Mouse (Mus musculus): ENCODE data around the gene Gm42906. TPM values are rescaled to one million over a fixed set of nuclear protein-coding genes. Genes with fewer than 3 reads are reported as not detected.

The Gm42906 gene
- polyA plus RNA-seq, 1 experiment from 2014 or later: 0.52 TPM

DNA sequence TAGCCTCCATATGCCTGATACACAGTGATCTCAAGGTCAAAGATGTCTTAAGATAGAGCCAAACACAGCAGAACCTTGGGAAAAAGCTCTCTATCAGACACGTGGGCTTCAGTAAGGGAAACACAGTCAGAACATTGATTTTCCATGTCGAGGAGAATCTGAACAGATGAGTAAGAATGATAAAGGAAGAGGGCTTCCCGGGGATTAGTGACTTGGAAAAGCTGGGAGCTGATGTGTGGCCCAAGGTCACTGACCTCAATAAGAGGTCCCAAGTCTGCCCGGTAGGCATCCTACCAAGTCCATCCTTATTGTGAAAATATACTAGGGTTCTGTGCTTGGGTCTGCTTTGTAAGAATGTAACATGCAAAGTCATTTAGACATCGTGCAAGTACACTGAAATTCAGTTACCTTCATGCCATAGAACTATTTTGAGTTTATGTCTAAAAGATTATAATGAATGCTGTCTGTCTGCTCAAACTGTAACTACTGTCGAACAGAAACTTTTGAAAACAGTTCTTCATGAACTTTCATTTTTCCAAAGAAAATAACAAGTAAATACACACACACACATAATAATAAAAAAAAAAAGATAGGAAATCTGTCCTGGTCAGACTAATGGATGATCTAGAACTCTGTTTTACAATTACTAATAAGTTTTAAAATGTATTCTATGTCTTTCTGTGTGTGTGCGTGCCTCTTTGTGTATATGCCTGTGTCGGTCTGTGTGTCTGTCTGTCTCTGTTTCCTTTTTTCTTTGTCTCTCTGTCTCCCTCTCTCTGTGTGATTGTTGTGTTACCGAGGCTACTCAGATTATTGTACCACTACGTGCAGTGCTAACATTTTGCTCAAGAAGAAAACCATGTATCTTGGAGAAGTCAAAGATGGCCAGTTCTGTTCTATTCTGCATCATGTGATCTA, 322.6 kb downstream of the Gm42906 start:
- DNase-seq (ENCODE audit: low spot score) (no peak), ATAC-seq (ENCODE audit: low FRiP score, low TSS enrichment) (no peak; the same call in 1 of the 2 replicates)
- WGBS: 70% methylated on average over 10 of the region's 10 CpGs
- Histone ChIP-seq H3K9ac (ENCODE audit: low read length) (no peak overlapping the region), H3K4me1 (replicated peaks; ENCODE audit: control insufficient read depth, insufficient read depth) (0 out of 2 replicates have a peak, but pooled peaks cover 2% of the 10 kb centered on the region), H3K27ac (replicated peaks) (no peak overlapping the region), H3K27me3 (ENCODE audit: control insufficient read depth, insufficient read depth, low read length) (no peaks in the 10 kb centered on the region), H3K36me3 (ENCODE audit: control insufficient read depth, insufficient read depth, low read length) (no peaks in the 10 kb centered on the region), H3K4me2 (replicated peaks; ENCODE audit: low read depth) (no peak overlapping the region), H3K4me3 (ENCODE audit: low read depth, low read length) (no peak overlapping the region), H3K9me3 (ENCODE audit: control insufficient read depth, low read length) (no peaks in the 10 kb centered on the region)
- no peak for TF ChIP-seq CTCF (IDR thresholded peaks at IDR 0.05; ENCODE audit: low read depth)
- no peak for TF ChIP-seq EP300 (optimal IDR thresholded peaks at IDR 0.05)

DNA sequence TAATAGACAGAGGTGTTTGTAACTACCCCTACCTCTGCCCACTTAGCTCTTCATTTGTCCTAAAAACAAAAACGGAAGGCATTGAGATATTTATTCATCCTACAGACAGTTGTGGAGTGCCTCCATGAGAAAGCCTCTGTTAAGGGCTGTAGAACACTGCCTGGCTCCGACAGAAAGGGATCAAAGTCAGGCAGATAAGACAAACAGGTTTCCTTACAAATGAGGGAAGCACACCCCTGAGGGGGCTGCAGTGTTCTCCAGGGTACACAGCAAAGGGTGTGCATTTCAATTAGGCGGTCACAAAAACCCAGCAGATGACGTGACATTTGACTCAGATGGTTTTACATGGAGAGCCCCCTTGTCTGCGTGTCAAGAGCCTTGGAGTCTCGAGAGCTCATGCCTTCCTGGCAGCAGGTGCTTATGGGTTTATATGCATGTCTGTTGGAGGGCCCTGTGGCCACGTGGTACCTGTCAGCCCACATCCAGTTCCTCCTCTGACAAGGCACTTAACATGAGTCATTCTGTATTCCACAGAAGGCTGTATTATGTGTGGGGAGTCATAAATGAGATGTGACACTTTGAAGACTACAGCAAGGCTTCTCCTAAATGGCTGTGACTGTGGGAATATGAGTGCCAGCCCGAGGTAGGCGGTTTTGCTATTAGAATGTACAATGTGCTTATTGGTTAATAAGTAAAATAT, 323.5 kb downstream of the Gm42906 start:
- H3K27ac ChIP-seq (replicated peaks): no peak overlapping the region
- WGBS: 62% methylated on average over 9 of the region's 9 CpGs
- TF ChIP-seq CTCF (IDR thresholded peaks at IDR 0.05; ENCODE audit: low read depth): no peak
- no peak for TF ChIP-seq EP300 (optimal IDR thresholded peaks at IDR 0.05)
- H3K4me3 ChIP-seq (ENCODE audit: low read depth, low read length): no peak overlapping the region
- H3K36me3 ChIP-seq (ENCODE audit: control insufficient read depth, insufficient read depth, low read length): no peaks in the 10 kb centered on the region
- H3K27me3 ChIP-seq (ENCODE audit: control insufficient read depth, insufficient read depth, low read length): no peaks in the 10 kb centered on the region
- H3K4me2 ChIP-seq (replicated peaks; ENCODE audit: low read depth): no peak overlapping the region
- H3K4me1 ChIP-seq (replicated peaks; ENCODE audit: control insufficient read depth, insufficient read depth): 0 out of 2 replicates have a peak, but pooled peaks cover 2% of the 10 kb centered on the region
- no peak overlapping the region for H3K9ac ChIP-seq (ENCODE audit: low read length)
- H3K9me3 ChIP-seq (ENCODE audit: control insufficient read depth, low read length): no peaks in the 10 kb centered on the region
- peak; percentile 63; the same call in 1 of the 2 replicates for ATAC-seq (ENCODE audit: low FRiP score, low TSS enrichment)
- no peak for DNase-seq (ENCODE audit: low spot score)

DNA sequence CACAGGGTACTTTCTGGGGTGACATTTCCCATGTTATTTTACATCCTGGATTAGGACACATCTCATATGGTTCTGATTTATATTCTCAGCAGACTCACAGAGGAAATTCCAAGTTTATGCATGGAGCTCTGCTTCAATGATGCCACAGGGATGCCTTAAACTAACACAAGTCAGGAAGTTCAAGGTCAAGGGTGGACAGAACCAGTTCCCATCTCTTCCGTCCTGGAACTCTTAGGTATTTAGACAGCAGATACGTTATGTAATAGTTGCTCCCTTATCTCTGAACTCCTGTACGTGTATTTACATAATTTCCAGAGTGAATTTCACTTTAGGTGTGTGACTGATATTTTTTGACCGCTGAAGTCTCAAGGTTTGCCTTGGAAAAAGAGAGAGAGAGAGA, 324.7 kb downstream of the Gm42906 start:
- no peaks in the 10 kb centered on the region for H3K27me3 ChIP-seq (ENCODE audit: control insufficient read depth, insufficient read depth, low read length)
- no peak overlapping the region for H3K4me3 ChIP-seq (ENCODE audit: low read depth, low read length)
- ATAC-seq (ENCODE audit: low FRiP score, low TSS enrichment) (no peak), DNase-seq (ENCODE audit: low spot score) (no peak)
- no peaks in the 10 kb centered on the region for H3K36me3 ChIP-seq (ENCODE audit: control insufficient read depth, insufficient read depth, low read length)
- 44% methylated on average over 4 of the region's 4 CpGs for WGBS
- no peak overlapping the region for H3K9ac ChIP-seq (ENCODE audit: low read length)
- no peak overlapping the region for H3K27ac ChIP-seq (replicated peaks)
- TF ChIP-seq EP300 (optimal IDR thresholded peaks at IDR 0.05): no peak
- TF ChIP-seq CTCF (IDR thresholded peaks at IDR 0.05; ENCODE audit: low read depth): no peak
- H3K4me2 ChIP-seq (replicated peaks; ENCODE audit: low read depth): no peak overlapping the region
- no peaks in the 10 kb centered on the region for H3K9me3 ChIP-seq (ENCODE audit: control insufficient read depth, low read length)
- 0 out of 2 replicates have a peak, but pooled peaks cover 2% of the 10 kb centered on the region for H3K4me1 ChIP-seq (replicated peaks; ENCODE audit: control insufficient read depth, insufficient read depth)

DNA sequence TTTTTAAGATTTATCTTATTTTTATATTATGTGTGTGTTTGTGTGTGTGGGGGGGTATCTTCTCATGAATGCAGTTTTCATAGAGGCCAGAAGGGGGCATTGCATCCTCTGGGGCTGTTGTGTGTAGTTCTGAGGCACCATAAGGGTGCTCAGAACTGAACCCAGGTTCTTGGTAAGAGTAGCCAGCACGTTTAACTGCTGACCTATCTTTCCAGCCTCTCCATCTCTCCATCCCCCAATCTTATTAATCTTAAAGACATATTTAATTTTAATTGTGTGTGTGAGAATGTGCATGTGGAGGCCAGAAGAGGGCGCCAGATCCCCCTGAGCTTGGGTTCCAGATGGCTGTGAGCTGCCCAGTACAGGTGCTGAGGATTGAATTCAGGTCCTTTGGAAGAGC, 325.7 kb downstream of the Gm42906 start:
- Histone ChIP-seq H3K27ac (replicated peaks) (no peak overlapping the region), H3K36me3 (ENCODE audit: control insufficient read depth, insufficient read depth, low read length) (no peaks in the 10 kb centered on the region), H3K9me3 (ENCODE audit: control insufficient read depth, low read length) (no peaks in the 10 kb centered on the region), H3K4me2 (replicated peaks; ENCODE audit: low read depth) (no peak overlapping the region), H3K4me1 (replicated peaks; ENCODE audit: control insufficient read depth, insufficient read depth) (0 out of 2 replicates have a peak, but pooled peaks cover 2% of the 10 kb centered on the region), H3K27me3 (ENCODE audit: control insufficient read depth, insufficient read depth, low read length) (no peaks in the 10 kb centered on the region), H3K4me3 (ENCODE audit: low read depth, low read length) (no peak overlapping the region), H3K9ac (ENCODE audit: low read length) (no peak overlapping the region)
- DNase-seq (ENCODE audit: low spot score) (no peak), ATAC-seq (ENCODE audit: low FRiP score, low TSS enrichment) (no peak)
- 37% methylated on average over 2 of the region's 2 CpGs for WGBS
- TF ChIP-seq EP300 (optimal IDR thresholded peaks at IDR 0.05) (no peak), CTCF (IDR thresholded peaks at IDR 0.05; ENCODE audit: low read depth) (peak; percentile 42)

DNA sequence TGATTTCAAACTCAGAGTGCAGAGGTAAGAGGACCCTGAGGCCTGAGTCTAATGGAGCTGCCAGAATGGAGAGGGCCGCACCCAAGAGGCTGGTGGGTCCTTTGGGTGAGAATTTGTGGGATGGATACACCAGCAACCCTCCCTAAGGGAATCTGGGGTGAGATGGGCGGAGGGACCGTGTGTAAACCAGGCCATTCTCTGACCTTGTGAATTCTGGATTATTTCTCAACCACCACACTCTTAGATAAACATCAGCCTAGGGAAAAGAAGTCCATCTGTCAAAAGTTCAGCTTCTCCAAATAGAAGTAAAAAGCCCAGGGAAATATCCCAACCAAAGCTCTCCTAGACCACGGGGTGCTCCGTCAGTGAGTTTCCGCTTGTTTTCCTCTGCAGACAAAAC, 332.0 kb downstream of the Gm42906 start:
- H3K9me3 ChIP-seq (ENCODE audit: control insufficient read depth, low read length): no peaks in the 10 kb centered on the region
- H3K9ac ChIP-seq (ENCODE audit: low read length): no peak overlapping the region
- H3K4me1 ChIP-seq (replicated peaks; ENCODE audit: control insufficient read depth, insufficient read depth): peaks cover 3% of the 10 kb centered on the region; the same call in 1 of the 2 replicates
- no peak overlapping the region for H3K4me3 ChIP-seq (ENCODE audit: low read depth, low read length)
- DNase-seq (ENCODE audit: low spot score): no peak
- H3K27me3 ChIP-seq (ENCODE audit: control insufficient read depth, insufficient read depth, low read length): no peaks in the 10 kb centered on the region
- ATAC-seq (ENCODE audit: low FRiP score, low TSS enrichment): no peak
- WGBS: 36% methylated on average over 6 of the region's 6 CpGs
- H3K36me3 ChIP-seq (ENCODE audit: control insufficient read depth, insufficient read depth, low read length): no peaks in the 10 kb centered on the region; the same call in 1 of the 2 replicates
- H3K27ac ChIP-seq (replicated peaks): peak overlapping the region; percentile 56
- TF ChIP-seq EP300 (optimal IDR thresholded peaks at IDR 0.05) (no peak), CTCF (IDR thresholded peaks at IDR 0.05; ENCODE audit: low read depth) (no peak)
- no peak overlapping the region for H3K4me2 ChIP-seq (replicated peaks; ENCODE audit: low read depth)

Measured in stomach, postnatal 0 days (tissue).